Mouse (Mus musculus) layer of hippocampus, adult 11-12 months (tissue): ENCODE results near the gene Amotl2.

ENCODE experiments used
- DNase-seq: peaks from one replicate; pipeline ENCODE4 v3.0.0; 2022; ENCODE audit warnings: low spot score

The Amotl2 gene

GRCm38 (mm10) chr9:102719085-102719484 lies 2.6 kb downstream of the Amotl2 start:
- no peak for DNase-seq

GRCm38 (mm10) chr9:102719936-102720566 lies 3.6 kb downstream of the Amotl2 start:
- DNase-seq = no peak

- DNase-seq = no peak
These were observed 4.2 kb downstream of the Amotl2 start for GRCm38 (mm10) chr9:102720567-102721167.

- no peak for DNase-seq
These were observed 5.0 kb downstream of the Amotl2 start for GRCm38 (mm10) chr9:102721406-102721978.

GRCm38 (mm10) chr9:102722071-102722561 lies 5.6 kb downstream of the Amotl2 start:
- DNase-seq = no peak

- no peak for DNase-seq
These were observed 6.3 kb downstream of the Amotl2 start for GRCm38 (mm10) chr9:102722750-102723149.

- DNase-seq = no peak
These were observed 6.8 kb downstream of the Amotl2 start for GRCm38 (mm10) chr9:102723241-102723709.

- peak; percentile 82 for DNase-seq
These were observed 7.6 kb downstream of the Amotl2 start for GRCm38 (mm10) chr9:102723990-102724461.

GRCm38 (mm10) chr9:102724942-102725341 lies 8.5 kb downstream of the Amotl2 start:
- DNase-seq = no peak

GRCm38 (mm10) chr9:102725958-102726654 lies 9.6 kb downstream of the Amotl2 start:
- peak; percentile 59 for DNase-seq

GRCm38 (mm10) chr9:102726811-102727210 lies 10.3 kb downstream of the Amotl2 start:
- DNase-seq = no peak

GRCm38 (mm10) chr9:102727662-102728468 lies 11.4 kb downstream of the Amotl2 start:
- DNase-seq = no peak

GRCm38 (mm10) chr9:102728469-102728747 lies 11.9 kb downstream of the Amotl2 start:
- no peak for DNase-seq

- DNase-seq = no peak
These were observed 12.8 kb downstream of the Amotl2 start for GRCm38 (mm10) chr9:102729093-102729845.

GRCm38 (mm10) chr9:102729876-102730413 lies 13.5 kb downstream of the Amotl2 start:
- no peak for DNase-seq

GRCm38 (mm10) chr9:102731044-102731471 lies 14.6 kb downstream of the Amotl2 start:
- no peak for DNase-seq

GRCm38 (mm10) chr9:102731574-102732175 lies 15.2 kb downstream of the Amotl2 start:
- DNase-seq = no peak

GRCm38 (mm10) chr9:102732326-102732865 lies 15.9 kb downstream of the Amotl2 start:
- DNase-seq = no peak

- no peak for DNase-seq
These were observed 17.0 kb downstream of the Amotl2 start for GRCm38 (mm10) chr9:102733459-102733858.
